Mouse (Mus musculus) midbrain, postnatal 0 days (tissue): ENCODE data around the gene Qrsl1. TPM values are rescaled to one million over a fixed set of nuclear protein-coding genes. Genes with fewer than 3 reads are reported as not detected.

Experiments used
- ATAC-seq: fragments of 200-750 bp; cut with Nextera tagmentation; 2 replicates; pipeline ENCODE4 v1.8.0; 2017; ENCODE audit warnings: moderate number of reproducible peaks, mild to moderate bottlenecking, moderate TSS enrichment, moderate library complexity; ENCODE audit not compliant: low FRiP score
- DNase-seq: peaks from one replicate; pipeline ENCODE4 v3.0.0-alpha.2; 2015; ENCODE audit warnings: low spot score
- H3K27ac ChIP-seq: fragments of 300-500 bp; sonication (generic); 2 replicates; pipeline ENCODE4 v1.5.1; 2014; ENCODE audit warnings: low read depth, mild to moderate bottlenecking, low read length, mixed read lengths
- H3K27me3 ChIP-seq: fragments of 300-500 bp; sonication (generic); 2 replicates; pipeline ENCODE4 v1.6.1; 2014; ENCODE audit warnings: low read length, control low read depth, mixed read lengths; ENCODE audit not compliant: insufficient read depth
- H3K36me3 ChIP-seq: fragments of 300-500 bp; sonication (generic); 2 replicates; pipeline ENCODE4 v1.6.1; 2014; ENCODE audit warnings: low read length, control low read depth, mixed read lengths; ENCODE audit not compliant: insufficient read depth
- H3K4me1 ChIP-seq: fragments of 300-500 bp; sonication (generic); 2 replicates; pipeline ENCODE4 v1.6.1; 2014; ENCODE audit warnings: mild to moderate bottlenecking, control low read depth, antibody characterized with exemption, low read length, mixed read lengths; ENCODE audit not compliant: insufficient read depth
- H3K4me2 ChIP-seq: fragments of 300-500 bp; sonication (generic); 2 replicates; pipeline ENCODE4 v1.6.1; 2014; ENCODE audit warnings: low read depth, mild to moderate bottlenecking, low read length, mixed read lengths; ENCODE audit not compliant: poor library complexity, severe bottlenecking
- H3K4me3 ChIP-seq: fragments of 300-500 bp; sonication (generic); 2 replicates; pipeline ENCODE4 v1.5.1; 2014; ENCODE audit warnings: low read depth, mild to moderate bottlenecking, low read length, moderate library complexity
- H3K9ac ChIP-seq: fragments of 300-500 bp; sonication (generic); replicated peaks from 2 replicates; pipeline ENCODE4 v1.6.1; 2014; ENCODE audit warnings: mild to moderate bottlenecking, low read length, moderate library complexity, mixed read lengths; ENCODE audit not compliant: poor library complexity, severe bottlenecking
- H3K9me3 ChIP-seq: fragments of 300-500 bp; sonication (generic); 2 replicates; pipeline ENCODE4 v1.6.1; 2016; ENCODE audit warnings: low read length, control low read depth
- CTCF ChIP-seq: IDR thresholded peaks from 2 replicates; pipeline ENCODE4 v1.5.1; 2016; ENCODE audit warnings: antibody characterized with exemption, mild to moderate bottlenecking
- WGBS: fragments of 180-500 bp; shearing (Covaris S2); extraction: QIAGEN DNeasy Blood & Tissue Kit; methylation state at CpG from one replicate; pipeline ENCODE4 v1.1.7; 2014; 5-methylcytosine and 5-hydroxymethylcytosine counted together
- polyA plus RNA-seq: library from polyadenylated mRNA; unstranded; fragments of >200 nt; fragmentation: Nextera tagmentation; extraction: Ambion mirVana; gene quantifications from 2 replicates; pipeline ENCODE4 v1.2.1, GENCODE M21; 2015
- total RNA-seq: library from RNA; depleted of rRNA; stranded (reverse); fragments of >200 nt; gene quantifications from 2 replicates; pipeline ENCODE4 v1.2.3, GENCODE M21; 2014

The Qrsl1 gene
- total and polyA plus RNA-seq, 2 experiments from 2014 or later = 17.9 to 18.2 TPM

GRCm38 (mm10) chr10:43923096-43923495 is 21.6 kb upstream of the Qrsl1 start:
- H3K9me3 ChIP-seq = no peaks in the 10 kb centered on the region
- H3K36me3 ChIP-seq = peaks cover 3% of the 10 kb centered on the region; the same call in 1 of the 2 replicates
- ATAC-seq (no peak), DNase-seq (no peak)
- no peak for TF ChIP-seq CTCF
- no peak overlapping the region for H3K9ac ChIP-seq
- H3K4me3 ChIP-seq = no peak overlapping the region
- no peak overlapping the region for H3K27ac ChIP-seq
- H3K4me2 ChIP-seq = no peak overlapping the region
- 97% methylated on average over 3 of the region's 3 CpGs for WGBS
- H3K27me3 ChIP-seq = no peaks in the 10 kb centered on the region
- no peaks in the 10 kb centered on the region for H3K4me1 ChIP-seq

GRCm38 (mm10) chr10:43918696-43919608 is 17.4 kb upstream of the Qrsl1 start:
- Histone ChIP-seq H3K4me2 (no peak overlapping the region), H3K4me1 (no peaks in the 10 kb centered on the region), H3K4me3 (no peak overlapping the region), H3K27ac (no peak overlapping the region), H3K9ac (no peak overlapping the region), H3K27me3 (no peaks in the 10 kb centered on the region), H3K9me3 (no peaks in the 10 kb centered on the region), H3K36me3 (peaks cover 3% of the 10 kb centered on the region; the same call in 1 of the 2 replicates)
- ATAC-seq (peak; percentile 69), DNase-seq (peak; percentile 83)
- TF ChIP-seq CTCF = peak; percentile 99
- 36% methylated on average over 17 of the region's 17 CpGs for WGBS

- no peak for ATAC-seq
- Histone ChIP-seq H3K4me2 (no peak overlapping the region), H3K27me3 (no peaks in the 10 kb centered on the region), H3K9ac (no peak overlapping the region), H3K9me3 (no peaks in the 10 kb centered on the region), H3K36me3 (peaks cover 3% of the 10 kb centered on the region; the same call in 1 of the 2 replicates), H3K27ac (no peak overlapping the region), H3K4me1 (no peaks in the 10 kb centered on the region), H3K4me3 (no peak overlapping the region)
- DNase-seq = no peak
- WGBS = 85% methylated on average over 2 of the region's 2 CpGs
- TF ChIP-seq CTCF = no peak
These were observed 15.2 kb upstream of the Qrsl1 start for GRCm38 (mm10) chr10:43916737-43917136.

GRCm38 (mm10) chr10:43916181-43916580 is 14.6 kb upstream of the Qrsl1 start:
- ATAC-seq (no peak), DNase-seq (no peak)
- H3K9me3 ChIP-seq = no peaks in the 10 kb centered on the region
- H3K27ac ChIP-seq = no peak overlapping the region
- H3K27me3 ChIP-seq = no peaks in the 10 kb centered on the region
- H3K9ac ChIP-seq = no peak overlapping the region
- no peak overlapping the region for H3K4me2 ChIP-seq
- H3K4me1 ChIP-seq = no peaks in the 10 kb centered on the region
- no peaks in the 10 kb centered on the region for H3K36me3 ChIP-seq
- WGBS = 84% methylated on average over 12 of the region's 12 CpGs
- no peak for TF ChIP-seq CTCF
- H3K4me3 ChIP-seq = no peak overlapping the region

- Histone ChIP-seq H3K4me1 (no peaks in the 10 kb centered on the region), H3K4me2 (no peak overlapping the region), H3K27ac (no peak overlapping the region), H3K9ac (no peak overlapping the region), H3K9me3 (no peaks in the 10 kb centered on the region), H3K36me3 (no peaks in the 10 kb centered on the region), H3K4me3 (no peak overlapping the region), H3K27me3 (no peaks in the 10 kb centered on the region)
- no peak for TF ChIP-seq CTCF
- 90% methylated on average over 3 of the region's 3 CpGs for WGBS
- DNase-seq = no peak
- ATAC-seq = no peak
These were observed 10.7 kb upstream of the Qrsl1 start for GRCm38 (mm10) chr10:43912236-43912635.

GRCm38 (mm10) chr10:43910873-43911142 is 9.3 kb upstream of the Qrsl1 start:
- WGBS = 93% methylated on average over 8 of the region's 8 CpGs
- no peak for TF ChIP-seq CTCF
- Histone ChIP-seq H3K4me1 (no peaks in the 10 kb centered on the region), H3K4me3 (no peak overlapping the region), H3K9me3 (no peaks in the 10 kb centered on the region), H3K9ac (no peak overlapping the region), H3K27me3 (no peaks in the 10 kb centered on the region), H3K27ac (no peak overlapping the region), H3K36me3 (no peaks in the 10 kb centered on the region), H3K4me2 (no peak overlapping the region)
- ATAC-seq (no peak), DNase-seq (no peak)
